Mouse (Mus musculus) stomach, embryonic 14.5 days (tissue): Measurements from ENCODE around the gene Scyl1. TPM values are rescaled to one million over a fixed set of nuclear protein-coding genes. Genes with fewer than 3 reads are reported as not detected.
A peak's percentile ranks its signal among the peaks of the same experiment; 100 is the strongest.

Experiments used
- ATAC-seq: fragments of 200-750 bp; cut with Nextera tagmentation; 2 replicates; pipeline ENCODE4 v1.8.0; 2017; ENCODE audit warnings: low read depth, moderate TSS enrichment; ENCODE audit not compliant: insufficient number of reproducible peaks, insufficient read depth, low FRiP score
- H3K27ac ChIP-seq: fragments of 300-500 bp; sonication (generic); 2 replicates; pipeline ENCODE4 v1.5.1; 2014; ENCODE audit warnings: mild to moderate bottlenecking, low read length, moderate library complexity, mixed read lengths
- H3K27me3 ChIP-seq: fragments of 300-500 bp; sonication (generic); 2 replicates; pipeline ENCODE4 v1.6.1; 2014; ENCODE audit warnings: low read length, control low read depth, mixed read lengths; ENCODE audit not compliant: control insufficient read depth, insufficient read depth
- H3K36me3 ChIP-seq: fragments of 300-500 bp; sonication (generic); 2 replicates; pipeline ENCODE4 v1.6.1; 2014; ENCODE audit warnings: mild to moderate bottlenecking, control low read depth, low read length, moderate library complexity, mixed read lengths; ENCODE audit not compliant: control insufficient read depth, insufficient read depth
- H3K4me1 ChIP-seq: fragments of 300-500 bp; sonication (generic); 2 replicates; pipeline ENCODE4 v1.6.1; 2014; ENCODE audit warnings: low read length, control low read depth, mixed read lengths; ENCODE audit not compliant: control insufficient read depth, insufficient read depth
- H3K4me2 ChIP-seq: fragments of 300-500 bp; sonication (generic); replicated peaks from 2 replicates; pipeline ENCODE4 v1.6.1; 2014; ENCODE audit warnings: low read depth, low read length, control low read depth
- H3K4me3 ChIP-seq: fragments of 300-500 bp; sonication (generic); 2 replicates; pipeline ENCODE4 v1.5.1; 2014; ENCODE audit warnings: low read depth, low read length, control low read depth
- H3K9ac ChIP-seq: fragments of 300-500 bp; sonication (generic); replicated peaks from 2 replicates; pipeline ENCODE4 v1.6.1; 2014; ENCODE audit warnings: low read depth, mild to moderate bottlenecking, control low read depth, low read length, moderate library complexity, mixed read lengths
- H3K9me3 ChIP-seq: fragments of 300-500 bp; sonication (generic); 2 replicates; pipeline ENCODE4 v1.6.1; 2016; ENCODE audit warnings: low read depth, low read length, control low read depth; ENCODE audit not compliant: control insufficient read depth
- WGBS: fragments of 180-500 bp; shearing (Covaris S2); extraction: QIAGEN DNeasy Blood & Tissue Kit; methylation state at CpG from one replicate; pipeline ENCODE4 v1.1.7; 2014; 5-methylcytosine and 5-hydroxymethylcytosine counted together
- polyA plus RNA-seq: library from polyadenylated mRNA; unstranded; fragments of >200 nt; fragmentation: Nextera tagmentation; extraction: Ambion mirVana; gene quantifications from 2 replicates; pipeline ENCODE4 v1.2.1, GENCODE M21; 2014

The Scyl1 gene
- polyA plus RNA-seq, 1 experiment from 2014 or later = 67.6 TPM

- H3K4me1 ChIP-seq = no peaks in the 10 kb centered on the region
- H3K36me3 ChIP-seq = no peaks in the 10 kb centered on the region
- no peaks in the 10 kb centered on the region for H3K27me3 ChIP-seq
- peak; percentile 66; the same call in 1 of the 2 replicates for ATAC-seq
- WGBS = 10% methylated on average over 12 of the region's 12 CpGs
- no peak overlapping the region for H3K9ac ChIP-seq
- H3K4me2 ChIP-seq = no peak overlapping the region
- no peaks in the 10 kb centered on the region for H3K9me3 ChIP-seq
- no peak overlapping the region for H3K4me3 ChIP-seq
- H3K27ac ChIP-seq = no peak overlapping the region
Measured at GRCm38 (mm10) chr19:5786441-5787114, 15.4 kb upstream of the Scyl1 start.

GRCm38 (mm10) chr19:5784958-5785577 lies 13.8 kb upstream of the Scyl1 start:
- H3K4me3 ChIP-seq = no peak overlapping the region
- no peak overlapping the region for H3K4me2 ChIP-seq
- no peak for ATAC-seq
- no peaks in the 10 kb centered on the region for H3K4me1 ChIP-seq
- 61% methylated on average over 10 of the region's 10 CpGs for WGBS
- H3K36me3 ChIP-seq = no peaks in the 10 kb centered on the region
- H3K27ac ChIP-seq = no peak overlapping the region
- no peak overlapping the region for H3K9ac ChIP-seq
- no peaks in the 10 kb centered on the region for H3K9me3 ChIP-seq
- H3K27me3 ChIP-seq = no peaks in the 10 kb centered on the region

- no peak overlapping the region for H3K9ac ChIP-seq
- no peak overlapping the region for H3K27ac ChIP-seq
- H3K4me2 ChIP-seq = no peak overlapping the region
- no peaks in the 10 kb centered on the region for H3K9me3 ChIP-seq
- H3K4me1 ChIP-seq = no peaks in the 10 kb centered on the region
- H3K36me3 ChIP-seq = no peaks in the 10 kb centered on the region
- no peak for ATAC-seq
- WGBS = 92% methylated on average over 1 of the region's 1 CpGs
- no peaks in the 10 kb centered on the region for H3K27me3 ChIP-seq
- H3K4me3 ChIP-seq = no peak overlapping the region
Measured at GRCm38 (mm10) chr19:5782121-5782520, 10.9 kb upstream of the Scyl1 start.

- Histone ChIP-seq H3K27ac (no peak overlapping the region), H3K4me1 (no peaks in the 10 kb centered on the region), H3K4me2 (no peak overlapping the region), H3K9ac (no peak overlapping the region), H3K9me3 (no peaks in the 10 kb centered on the region), H3K4me3 (no peak overlapping the region), H3K27me3 (no peaks in the 10 kb centered on the region), H3K36me3 (no peaks in the 10 kb centered on the region)
- WGBS = 80% methylated on average over 6 of the region's 6 CpGs
- ATAC-seq = no peak
Measured at GRCm38 (mm10) chr19:5781532-5781931, 10.3 kb upstream of the Scyl1 start.

- Histone ChIP-seq H3K36me3 (no peaks in the 10 kb centered on the region), H3K27me3 (no peaks in the 10 kb centered on the region), H3K9me3 (no peaks in the 10 kb centered on the region), H3K27ac (no peak overlapping the region), H3K4me2 (no peak overlapping the region), H3K9ac (no peak overlapping the region), H3K4me3 (no peak overlapping the region), H3K4me1 (no peaks in the 10 kb centered on the region)
- no peak for ATAC-seq
- 64% methylated on average over 7 of the region's 7 CpGs for WGBS
Measured at GRCm38 (mm10) chr19:5780203-5780602, 9.0 kb upstream of the Scyl1 start.

GRCm38 (mm10) chr19:5778312-5778711 lies 7.1 kb upstream of the Scyl1 start:
- H3K4me1 ChIP-seq = no peaks in the 10 kb centered on the region
- H3K27ac ChIP-seq = no peak overlapping the region
- no peak overlapping the region for H3K9ac ChIP-seq
- no peaks in the 10 kb centered on the region for H3K27me3 ChIP-seq
- H3K9me3 ChIP-seq = no peaks in the 10 kb centered on the region
- no peak overlapping the region for H3K4me3 ChIP-seq
- WGBS = 54% methylated on average over 8 of the region's 8 CpGs
- H3K36me3 ChIP-seq = no peaks in the 10 kb centered on the region
- H3K4me2 ChIP-seq = no peak overlapping the region
- ATAC-seq = no peak

- Histone ChIP-seq H3K27ac (no peak overlapping the region), H3K4me2 (no peak overlapping the region), H3K9me3 (no peaks in the 10 kb centered on the region), H3K27me3 (no peaks in the 10 kb centered on the region), H3K36me3 (no peaks in the 10 kb centered on the region), H3K4me3 (no peak overlapping the region), H3K4me1 (no peaks in the 10 kb centered on the region), H3K9ac (no peak overlapping the region)
- ATAC-seq = no peak
- 75% methylated on average over 9 of the region's 9 CpGs for WGBS
Measured at GRCm38 (mm10) chr19:5777387-5778032, 6.3 kb upstream of the Scyl1 start.

GRCm38 (mm10) chr19:5770311-5770710 lies 908 bp downstream of the Scyl1 start:
- Histone ChIP-seq H3K27me3 (no peaks in the 10 kb centered on the region), H3K27ac (no peak overlapping the region), H3K4me2 (peak overlapping the region; percentile 86), H3K36me3 (peaks cover 34% of the 10 kb centered on the region), H3K4me1 (peaks cover 13% of the 10 kb centered on the region; the same call in 1 of the 2 replicates), H3K9ac (peak overlapping the region; percentile 82), H3K9me3 (no peaks in the 10 kb centered on the region), H3K4me3 (peak overlapping the region; percentile 75)
- 30% methylated on average over 9 of the region's 9 CpGs for WGBS
- no peak for ATAC-seq
